Mouse (Mus musculus) liver, postnatal 0 days (tissue): Measurements from ENCODE around the gene Dnah8. TPM values are rescaled to one million over a fixed set of nuclear protein-coding genes. Genes with fewer than 3 reads are reported as not detected.

Experiments
- ATAC-seq: fragments of 200-750 bp; cut with Nextera tagmentation; 2 replicates; pipeline ENCODE4 v1.8.0; 2017; ENCODE audit warnings: mild to moderate bottlenecking, moderate library complexity
- DNase-seq: peaks from one replicate; pipeline ENCODE4 v3.0.0-alpha.2; 2016
- H3K27ac ChIP-seq: fragments of 300-500 bp; sonication (generic); 2 replicates; pipeline ENCODE4 v1.5.1; 2014; ENCODE audit warnings: antibody characterized with exemption, moderate library complexity, mild to moderate bottlenecking, low read depth
- H3K27me3 ChIP-seq: fragments of 300-500 bp; sonication (generic); 2 replicates; pipeline ENCODE4 v1.6.1; 2014; ENCODE audit warnings: low read length, control low read depth, mixed read lengths; ENCODE audit not compliant: insufficient read depth
- H3K36me3 ChIP-seq: fragments of 300-500 bp; sonication (generic); replicated peaks from 2 replicates; pipeline ENCODE4 v1.6.1; 2014; ENCODE audit warnings: mild to moderate bottlenecking, control low read depth, low read length, moderate library complexity, mixed read lengths; ENCODE audit not compliant: insufficient read depth
- H3K4me1 ChIP-seq: fragments of 300-500 bp; sonication (generic); 2 replicates; pipeline ENCODE4 v1.6.1; 2014; ENCODE audit warnings: antibody characterized with exemption, mild to moderate bottlenecking, control low read depth; ENCODE audit not compliant: insufficient read depth
- H3K4me2 ChIP-seq: fragments of 300-500 bp; sonication (generic); 2 replicates; pipeline ENCODE4 v1.6.1; 2014; ENCODE audit warnings: low read depth, mild to moderate bottlenecking, low read length, moderate library complexity, mixed read lengths
- H3K4me3 ChIP-seq: fragments of 300-500 bp; sonication (generic); 2 replicates; pipeline ENCODE4 v1.5.1; 2014; ENCODE audit warnings: low read depth, low read length
- H3K9ac ChIP-seq: fragments of 300-500 bp; sonication (generic); replicated peaks from 2 replicates; pipeline ENCODE4 v1.6.1; 2014; ENCODE audit warnings: mild to moderate bottlenecking, moderate library complexity
- H3K9me3 ChIP-seq: fragments of 300-500 bp; sonication (generic); 2 replicates; pipeline ENCODE4 v1.6.1; 2016; ENCODE audit warnings: mild to moderate bottlenecking, control low read depth, low read length, mixed read lengths
- CTCF ChIP-seq: sonication (generic); IDR thresholded peaks from 2 replicates; pipeline ENCODE4 v1.5.1; 2016; ENCODE audit warnings: antibody characterized with exemption, low read depth
- EP300 ChIP-seq: IDR thresholded peaks from 2 replicates; pipeline ENCODE4 v1.6.1; 2016; ENCODE audit warnings: antibody characterized with exemption, low read depth, mild to moderate bottlenecking
- WGBS: fragments of 180-500 bp; shearing (Covaris S2); extraction: QIAGEN DNeasy Blood & Tissue Kit; methylation state at CpG from one replicate; pipeline ENCODE4 v1.1.7; 2014; ENCODE audit not compliant: insufficient replicate concordance; 5-methylcytosine and 5-hydroxymethylcytosine counted together
- polyA plus RNA-seq: library from polyadenylated mRNA; unstranded; fragments of >200 nt; fragmentation: Nextera tagmentation; extraction: Ambion mirVana; gene quantifications from 2 replicates; pipeline ENCODE4 v1.2.1, GENCODE M21; 2015

Gene Dnah8
- polyA plus RNA-seq, 1 experiment from 2014 or later, result 0.63 TPM

GRCm38 (mm10) chr17:30607330-30607729 is 16.8 kb upstream of the Dnah8 start:
- Histone ChIP-seq H3K4me3 (no peak overlapping the region), H3K4me1 (peaks cover 39% of the 10 kb centered on the region), H3K4me2 (0 out of 2 replicates have a peak overlapping the region, but pooled peaks have one; percentile 23), H3K36me3 (peaks cover 20% of the 10 kb centered on the region), H3K9me3 (no peaks in the 10 kb centered on the region), H3K27ac (peak overlapping the region; percentile 56; the same call in 1 of the 2 replicates), H3K9ac (no peak overlapping the region), H3K27me3 (no peaks in the 10 kb centered on the region)
- DNase-seq (peak; percentile 13), ATAC-seq (no peak)
- 91% methylated on average over 7 of the region's 7 CpGs for WGBS
- TF ChIP-seq CTCF, result no peak
- TF ChIP-seq EP300, result no peak

- H3K36me3 ChIP-seq, result peaks cover 14% of the 10 kb centered on the region
- WGBS, result 87% methylated on average over 8 of the region's 8 CpGs
Observed at GRCm38 (mm10) chr17:30607909-30608495, 16.2 kb upstream of the Dnah8 start.

GRCm38 (mm10) chr17:30609305-30609979 is 14.7 kb upstream of the Dnah8 start:
- peak overlapping the region; percentile 77 for H3K4me3 ChIP-seq
- WGBS, result 64% methylated on average over 16 of the region's 16 CpGs
- peak overlapping the region; percentile 31; the same call in 1 of the 2 replicates for H3K9ac ChIP-seq
- no peak for TF ChIP-seq CTCF
- peak; percentile 68; the same call in 1 of the 2 replicates for TF ChIP-seq EP300
- H3K4me1 ChIP-seq, result peaks cover 47% of the 10 kb centered on the region
- H3K9me3 ChIP-seq, result no peaks in the 10 kb centered on the region
- peak overlapping the region; percentile 68 for H3K4me2 ChIP-seq
- H3K27ac ChIP-seq, result peak overlapping the region; percentile 97
- peak; percentile 51 for DNase-seq
- no peaks in the 10 kb centered on the region for H3K27me3 ChIP-seq
- peak; percentile 37 for ATAC-seq
- peaks cover 5% of the 10 kb centered on the region; the same call in 1 of the 2 replicates for H3K36me3 ChIP-seq

More at GRCm38 (mm10) chr17:30607909-30608495, 16.2 kb upstream of the Dnah8 start:
- H3K27ac ChIP-seq, result 0 out of 2 replicates have a peak overlapping the region, but pooled peaks have one; percentile 41
- H3K4me1 ChIP-seq, result peaks cover 41% of the 10 kb centered on the region
- DNase-seq (no peak), ATAC-seq (no peak)
- H3K4me2 ChIP-seq, result no peak overlapping the region
- H3K27me3 ChIP-seq, result no peaks in the 10 kb centered on the region
- TF ChIP-seq EP300 (no peak), CTCF (no peak)
- no peak overlapping the region for H3K4me3 ChIP-seq
- H3K9ac ChIP-seq, result no peak overlapping the region
- H3K9me3 ChIP-seq, result no peaks in the 10 kb centered on the region

- Histone ChIP-seq H3K4me2 (peak overlapping the region; percentile 68), H3K9ac (peak overlapping the region; percentile 18; the same call in 1 of the 2 replicates), H3K36me3 (peaks cover 5% of the 10 kb centered on the region; the same call in 1 of the 2 replicates), H3K4me3 (peak overlapping the region; percentile 77), H3K4me1 (peaks cover 47% of the 10 kb centered on the region), H3K27me3 (no peaks in the 10 kb centered on the region), H3K9me3 (no peaks in the 10 kb centered on the region), H3K27ac (peak overlapping the region; percentile 97)
- no peak for TF ChIP-seq CTCF
- ATAC-seq, result no peak
- no peak for DNase-seq
- 75% methylated on average over 5 of the region's 5 CpGs for WGBS
Observed at GRCm38 (mm10) chr17:30609980-30610307, 14.2 kb upstream of the Dnah8 start.

- no peak for DNase-seq
- TF ChIP-seq CTCF, result no peak
- no peak for TF ChIP-seq EP300
- H3K4me1 ChIP-seq, result peaks cover 50% of the 10 kb centered on the region
- H3K36me3 ChIP-seq, result 0 out of 2 replicates have a peak, but pooled peaks cover 5% of the 10 kb centered on the region
- 68% methylated on average over 1 of the region's 1 CpGs for WGBS
- no peaks in the 10 kb centered on the region for H3K27me3 ChIP-seq
- peak overlapping the region; percentile 68 for H3K4me2 ChIP-seq
- no peak for ATAC-seq
- no peaks in the 10 kb centered on the region for H3K9me3 ChIP-seq
- peak overlapping the region; percentile 77 for H3K4me3 ChIP-seq
- peak overlapping the region; percentile 96 for H3K9ac ChIP-seq
- peak overlapping the region; percentile 97 for H3K27ac ChIP-seq
Observed at GRCm38 (mm10) chr17:30610739-30611138, 13.4 kb upstream of the Dnah8 start.
